Mouse (Mus musculus): ENCODE data around the gene Bcl7c. TPM values are rescaled to one million over a fixed set of nuclear protein-coding genes. Genes with fewer than 3 reads are reported as not detected.
"Not testable (repeated sequence)": the region's sequence is repeated elsewhere in the genome, so short reads cannot be mapped to it uniquely, and the experiment has no call there.

Gene Bcl7c
- polyA plus RNA-seq, 1 experiment, result not detected

GRCm38 (mm10) chr7:127746494-127747491 is 38.1 kb upstream of the Bcl7c start:
- no peak overlapping the region for H3K27ac ChIP-seq (ENCODE audit: insufficient read depth, low read depth, low read length)
- 1% methylated on average over 54 of the region's 62 CpGs for WGBS

GRCm38 (mm10) chr7:127745652-127746493 is 37.1 kb upstream of the Bcl7c start:
- WGBS, result under 1% methylated on average over 39 of the region's 39 CpGs
- H3K27ac ChIP-seq (ENCODE audit: insufficient read depth, low read depth, low read length), result peak overlapping the region; percentile 58
- H3K4me3 ChIP-seq (ENCODE audit: insufficient read depth, low read depth, low read length), result peak overlapping the region; percentile 60
- TF ChIP-seq CTCF (IDR thresholded peaks at IDR 0.05; ENCODE audit: insufficient read depth, low read depth, low read length), result no peak
- peak; percentile 51 for TF ChIP-seq POLR2A (IDR thresholded peaks at IDR 0.05; ENCODE audit: insufficient read depth, low read depth, low read length)
- H3K4me1 ChIP-seq (ENCODE audit: control insufficient read depth, insufficient read depth, low read length), result peaks cover 27% of the 10 kb centered on the region

More at GRCm38 (mm10) chr7:127746494-127747491, 38.1 kb upstream of the Bcl7c start:
- TF ChIP-seq POLR2A (IDR thresholded peaks at IDR 0.05; ENCODE audit: insufficient read depth, low read depth, low read length), result no peak; the same call in 1 of the 2 replicates
- no peak for TF ChIP-seq CTCF (IDR thresholded peaks at IDR 0.05; ENCODE audit: insufficient read depth, low read depth, low read length)
- Histone ChIP-seq H3K4me3 (ENCODE audit: insufficient read depth, low read depth, low read length) (peak overlapping the region; percentile 60), H3K4me1 (ENCODE audit: control insufficient read depth, insufficient read depth, low read length) (peaks cover 29% of the 10 kb centered on the region)

GRCm38 (mm10) chr7:127745251-127745651 is 36.5 kb upstream of the Bcl7c start:
- WGBS, result under 1% methylated on average over 19 of the region's 19 CpGs
- peak overlapping the region; percentile 58 for H3K27ac ChIP-seq (ENCODE audit: insufficient read depth, low read depth, low read length)
- peaks cover 23% of the 10 kb centered on the region for H3K4me1 ChIP-seq (ENCODE audit: control insufficient read depth, insufficient read depth, low read length)
- H3K4me3 ChIP-seq (ENCODE audit: insufficient read depth, low read depth, low read length), result peak overlapping the region; percentile 60
- no peak for TF ChIP-seq POLR2A (IDR thresholded peaks at IDR 0.05; ENCODE audit: insufficient read depth, low read depth, low read length)
- no peak for TF ChIP-seq CTCF (IDR thresholded peaks at IDR 0.05; ENCODE audit: insufficient read depth, low read depth, low read length)

- under 1% methylated on average over 26 of the region's 26 CpGs for WGBS
- H3K27ac ChIP-seq (ENCODE audit: insufficient read depth, low read depth, low read length), result peak within 1 kb of the TSS; percentile 58
- peaks cover 19% of the 10 kb centered on the region for H3K4me1 ChIP-seq (ENCODE audit: control insufficient read depth, insufficient read depth, low read length)
- peak within 1 kb of the TSS; percentile 60 for H3K4me3 ChIP-seq (ENCODE audit: insufficient read depth, low read depth, low read length)
- peak; percentile 20; the same call in 1 of the 2 replicates for TF ChIP-seq CTCF (IDR thresholded peaks at IDR 0.05; ENCODE audit: insufficient read depth, low read depth, low read length)
- no peak for TF ChIP-seq POLR2A (IDR thresholded peaks at IDR 0.05; ENCODE audit: insufficient read depth, low read depth, low read length)
Observed at GRCm38 (mm10) chr7:127744366-127745045, 35.8 kb upstream of the Bcl7c start, which contains the start of gene Fbxl19. Gene Fbxl19, plus strand, starts transcription at chr7:127744543.

- 100% methylated on average over 1 of the region's 5 CpGs for WGBS
- H3K4me3 ChIP-seq (ENCODE audit: insufficient read depth, low read depth, low read length); H3K4me1 ChIP-seq (ENCODE audit: control insufficient read depth, insufficient read depth, low read length); H3K27ac ChIP-seq (ENCODE audit: insufficient read depth, low read depth, low read length): not testable (repeated sequence)
Observed at GRCm38 (mm10) chr7:127732066-127732465, 23.3 kb upstream of the Bcl7c start, which contains the start of gene Ctf2. Gene Ctf2, minus strand, starts transcription at chr7:127732166.

GRCm38 (mm10) chr7:127730170-127730569 is 21.4 kb upstream of the Bcl7c start:
- no peak overlapping the region for H3K27ac ChIP-seq (ENCODE audit: insufficient read depth, low read depth, low read length)
- H3K4me3 ChIP-seq (ENCODE audit: insufficient read depth, low read depth, low read length), result no peak overlapping the region
- 74% methylated on average over 4 of the region's 4 CpGs for WGBS
- no peaks in the 10 kb centered on the region for H3K4me1 ChIP-seq (ENCODE audit: control insufficient read depth, insufficient read depth, low read length)
- TF ChIP-seq POLR2A (IDR thresholded peaks at IDR 0.05; ENCODE audit: insufficient read depth, low read depth, low read length) (no peak), CTCF (IDR thresholded peaks at IDR 0.05; ENCODE audit: insufficient read depth, low read depth, low read length) (no peak)

GRCm38 (mm10) chr7:127727898-127728297 is 19.2 kb upstream of the Bcl7c start:
- H3K27ac ChIP-seq (ENCODE audit: insufficient read depth, low read depth, low read length), result no peak overlapping the region
- no peaks in the 10 kb centered on the region for H3K4me1 ChIP-seq (ENCODE audit: control insufficient read depth, insufficient read depth, low read length)
- 85% methylated on average over 7 of the region's 7 CpGs for WGBS
- TF ChIP-seq CTCF (IDR thresholded peaks at IDR 0.05; ENCODE audit: insufficient read depth, low read depth, low read length) (no peak), POLR2A (IDR thresholded peaks at IDR 0.05; ENCODE audit: insufficient read depth, low read depth, low read length) (no peak)
- H3K4me3 ChIP-seq (ENCODE audit: insufficient read depth, low read depth, low read length), result no peak overlapping the region

- Histone ChIP-seq H3K4me3 (ENCODE audit: insufficient read depth, low read depth, low read length) (no peak overlapping the region), H3K4me1 (ENCODE audit: control insufficient read depth, insufficient read depth, low read length) (no peaks in the 10 kb centered on the region), H3K27ac (ENCODE audit: insufficient read depth, low read depth, low read length) (no peak overlapping the region)
- no peak for TF ChIP-seq CTCF (IDR thresholded peaks at IDR 0.05; ENCODE audit: insufficient read depth, low read depth, low read length)
- TF ChIP-seq POLR2A (IDR thresholded peaks at IDR 0.05; ENCODE audit: insufficient read depth, low read depth, low read length), result no peak
- WGBS, result 76% methylated on average over 6 of the region's 6 CpGs
Observed at GRCm38 (mm10) chr7:127725924-127726323, 17.2 kb upstream of the Bcl7c start.
